Mouse (Mus musculus): ENCODE measurements around the gene Gpr146. TPM values are rescaled to one million over a fixed set of nuclear protein-coding genes. Genes with fewer than 3 reads are reported as not detected.

Gpr146 gene
- polyA plus RNA-seq, 1 experiment from 2014 or later, result 13.4 TPM

DNA sequence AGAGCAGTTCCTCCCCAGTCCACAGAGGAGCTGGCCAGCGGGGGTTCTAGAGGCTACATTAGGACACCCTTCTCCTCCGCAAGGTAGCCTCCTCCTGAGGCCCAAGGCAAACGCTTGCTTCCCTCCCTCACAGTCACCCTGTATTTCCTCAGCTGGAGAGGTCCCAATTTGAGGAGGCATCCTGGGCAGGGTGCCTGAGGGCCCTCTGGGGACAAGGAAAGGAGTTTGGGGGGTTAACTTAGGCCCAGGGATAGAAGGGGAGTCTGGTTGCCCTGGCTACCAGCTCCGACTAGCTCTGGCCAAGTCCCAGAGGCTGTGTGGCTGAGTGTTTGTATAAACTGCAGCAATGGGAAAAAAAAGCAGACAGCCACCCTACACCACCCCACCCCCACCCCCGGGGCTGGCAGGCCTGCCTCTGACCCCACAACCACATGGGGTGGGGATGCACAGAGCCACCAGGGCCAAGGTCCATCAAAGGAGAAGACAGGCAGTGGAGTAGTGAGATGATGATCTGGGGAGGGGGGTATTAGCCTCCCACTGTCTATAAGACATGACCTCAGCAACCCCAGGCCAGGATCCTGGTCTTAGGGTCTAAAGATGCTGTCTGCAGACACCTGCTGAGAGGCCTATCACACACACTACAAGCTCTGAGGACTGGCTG lies 12.5 kb upstream of the Gpr146 start:
- peak overlapping the region; percentile 32 for H3K4me2 ChIP-seq
- no peak overlapping the region; the same call in 1 of the 2 replicates for H3K9ac ChIP-seq (ENCODE audit: low read depth, low read length)
- H3K4me1 ChIP-seq (replicated peaks; ENCODE audit: control insufficient read depth, insufficient read depth, low read length), result peaks cover 50% of the 10 kb centered on the region
- no peak overlapping the region for H3K4me3 ChIP-seq (ENCODE audit: low read depth, low read length)
- peak overlapping the region; percentile 66 for H3K27ac ChIP-seq (ENCODE audit: low read depth, low read length)
- H3K9me3 ChIP-seq (ENCODE audit: control insufficient read depth, low read length), result no peaks in the 10 kb centered on the region
- no peaks in the 10 kb centered on the region for H3K36me3 ChIP-seq (ENCODE audit: control insufficient read depth, insufficient read depth, low read length)
- DNase-seq (ENCODE audit: low spot score) (no peak), ATAC-seq (replicated peaks; ENCODE audit: low FRiP score) (peak; percentile 21; the same call in 1 of the 2 replicates)
- 40% methylated on average over 5 of the region's 5 CpGs for WGBS
- no peaks in the 10 kb centered on the region for H3K27me3 ChIP-seq (replicated peaks; ENCODE audit: control insufficient read depth, insufficient read depth, low read length)

GRCm38 (mm10) chr5:139365827-139366226 lies 11.7 kb upstream of the Gpr146 start:
- DNase-seq (ENCODE audit: low spot score) (no peak), ATAC-seq (replicated peaks; ENCODE audit: low FRiP score) (no peak)
- WGBS, result 46% methylated on average over 1 of the region's 1 CpGs
- H3K9me3 ChIP-seq (ENCODE audit: control insufficient read depth, low read length), result no peaks in the 10 kb centered on the region
- no peak overlapping the region for H3K4me3 ChIP-seq (ENCODE audit: low read depth, low read length)
- peaks cover 58% of the 10 kb centered on the region for H3K4me1 ChIP-seq (replicated peaks; ENCODE audit: control insufficient read depth, insufficient read depth, low read length)
- no peak overlapping the region for H3K4me2 ChIP-seq
- H3K27ac ChIP-seq (ENCODE audit: low read depth, low read length), result peak overlapping the region; percentile 66
- H3K9ac ChIP-seq (ENCODE audit: low read depth, low read length), result no peak overlapping the region
- H3K27me3 ChIP-seq (replicated peaks; ENCODE audit: control insufficient read depth, insufficient read depth, low read length), result no peaks in the 10 kb centered on the region
- no peaks in the 10 kb centered on the region for H3K36me3 ChIP-seq (ENCODE audit: control insufficient read depth, insufficient read depth, low read length)

DNA sequence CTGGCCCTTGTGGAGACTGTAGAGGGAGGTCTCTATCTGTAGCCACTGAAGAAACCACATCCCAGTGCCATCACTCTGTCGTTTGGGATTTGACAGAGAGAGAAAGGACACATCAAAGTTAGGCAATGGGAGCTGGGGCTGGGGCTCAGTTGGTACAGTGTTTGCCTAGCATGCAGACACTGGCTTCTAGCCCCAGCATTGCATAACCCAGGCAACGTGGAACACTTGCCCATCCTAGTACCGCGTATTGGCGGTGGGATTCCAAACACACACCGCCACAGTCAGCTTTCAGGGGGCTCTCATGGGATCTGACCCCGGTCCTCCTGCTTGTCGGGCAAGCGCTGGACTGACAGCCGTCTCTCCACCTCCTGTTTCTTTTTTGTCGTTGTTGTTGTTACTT lies 11.0 kb upstream of the Gpr146 start:
- H3K4me3 ChIP-seq (ENCODE audit: low read depth, low read length), result no peak overlapping the region
- ATAC-seq (replicated peaks; ENCODE audit: low FRiP score) (no peak), DNase-seq (ENCODE audit: low spot score) (no peak)
- no peak overlapping the region for H3K4me2 ChIP-seq
- no peaks in the 10 kb centered on the region for H3K36me3 ChIP-seq (ENCODE audit: control insufficient read depth, insufficient read depth, low read length)
- no peaks in the 10 kb centered on the region for H3K27me3 ChIP-seq (replicated peaks; ENCODE audit: control insufficient read depth, insufficient read depth, low read length)
- no peaks in the 10 kb centered on the region for H3K9me3 ChIP-seq (ENCODE audit: control insufficient read depth, low read length)
- no peak overlapping the region; the same call in 1 of the 2 replicates for H3K9ac ChIP-seq (ENCODE audit: low read depth, low read length)
- H3K4me1 ChIP-seq (replicated peaks; ENCODE audit: control insufficient read depth, insufficient read depth, low read length), result peaks cover 64% of the 10 kb centered on the region
- peak overlapping the region; percentile 66 for H3K27ac ChIP-seq (ENCODE audit: low read depth, low read length)
- WGBS, result 70% methylated on average over 11 of the region's 11 CpGs

DNA sequence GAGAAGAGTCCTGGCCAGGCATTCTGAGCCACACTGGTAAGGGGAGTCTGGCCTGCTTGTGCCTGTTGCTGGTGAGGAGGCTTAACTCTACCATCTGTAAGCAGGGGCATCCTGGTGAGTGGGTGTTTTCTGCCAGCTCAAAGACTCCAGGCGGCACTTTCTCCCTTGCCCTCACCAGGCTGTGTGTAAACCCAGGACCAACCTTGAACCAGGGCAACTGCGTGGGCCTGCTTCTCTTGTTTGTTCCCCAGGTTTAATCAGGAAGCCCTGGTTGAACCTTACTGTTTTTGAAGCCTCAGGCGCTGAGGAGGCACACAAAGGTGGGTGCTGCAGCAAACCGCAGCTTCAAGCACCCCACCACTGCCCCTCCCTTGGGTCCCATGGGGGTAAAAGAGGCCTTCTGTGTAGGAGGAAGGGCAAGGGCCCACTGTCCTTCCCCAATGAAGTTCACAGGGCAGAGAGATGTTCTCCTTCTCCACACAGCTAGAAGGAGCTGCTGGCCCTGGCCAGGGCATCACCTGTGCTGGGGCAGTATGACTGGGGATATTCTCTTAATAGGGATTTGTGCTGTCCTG lies 9.5 kb upstream of the Gpr146 start:
- no peak for DNase-seq (ENCODE audit: low spot score)

GRCm38 (mm10) chr5:139368638-139369320 lies 8.7 kb upstream of the Gpr146 start:
- DNase-seq (ENCODE audit: low spot score) (no peak), ATAC-seq (replicated peaks; ENCODE audit: low FRiP score) (no peak)
- H3K4me1 ChIP-seq (replicated peaks; ENCODE audit: control insufficient read depth, insufficient read depth, low read length), result peaks cover 79% of the 10 kb centered on the region
- 0 out of 2 replicates have a peak overlapping the region, but pooled peaks have one; percentile 20 for H3K9ac ChIP-seq (ENCODE audit: low read depth, low read length)
- no peaks in the 10 kb centered on the region for H3K9me3 ChIP-seq (ENCODE audit: control insufficient read depth, low read length)
- H3K4me2 ChIP-seq, result no peak overlapping the region
- peak overlapping the region; percentile 39 for H3K27ac ChIP-seq (ENCODE audit: low read depth, low read length)
- WGBS, result 75% methylated on average over 11 of the region's 11 CpGs
- H3K27me3 ChIP-seq (replicated peaks; ENCODE audit: control insufficient read depth, insufficient read depth, low read length), result no peaks in the 10 kb centered on the region
- H3K4me3 ChIP-seq (ENCODE audit: low read depth, low read length), result no peak overlapping the region
- no peaks in the 10 kb centered on the region for H3K36me3 ChIP-seq (ENCODE audit: control insufficient read depth, insufficient read depth, low read length)

More for the DNA sequence above, 9.5 kb upstream of the Gpr146 start:
- WGBS, result 86% methylated on average over 4 of the region's 4 CpGs
- peak overlapping the region; percentile 39 for H3K27ac ChIP-seq (ENCODE audit: low read depth, low read length)
- H3K4me1 ChIP-seq (replicated peaks; ENCODE audit: control insufficient read depth, insufficient read depth, low read length), result peaks cover 76% of the 10 kb centered on the region
- H3K27me3 ChIP-seq (replicated peaks; ENCODE audit: control insufficient read depth, insufficient read depth, low read length), result no peaks in the 10 kb centered on the region
- ATAC-seq (replicated peaks; ENCODE audit: low FRiP score), result no peak
- H3K4me2 ChIP-seq, result no peak overlapping the region
- H3K36me3 ChIP-seq (ENCODE audit: control insufficient read depth, insufficient read depth, low read length), result no peaks in the 10 kb centered on the region
- no peaks in the 10 kb centered on the region for H3K9me3 ChIP-seq (ENCODE audit: control insufficient read depth, low read length)
- 0 out of 2 replicates have a peak overlapping the region, but pooled peaks have one; percentile 8 for H3K9ac ChIP-seq (ENCODE audit: low read depth, low read length)
- no peak overlapping the region for H3K4me3 ChIP-seq (ENCODE audit: low read depth, low read length)

GRCm38 (mm10) chr5:139370336-139370735 lies 7.2 kb upstream of the Gpr146 start:
- no peaks in the 10 kb centered on the region for H3K9me3 ChIP-seq (ENCODE audit: control insufficient read depth, low read length)
- ATAC-seq (replicated peaks; ENCODE audit: low FRiP score) (no peak), DNase-seq (ENCODE audit: low spot score) (no peak)
- H3K4me3 ChIP-seq (ENCODE audit: low read depth, low read length), result peak overlapping the region; percentile 67; the same call in 1 of the 2 replicates
- 73% methylated on average over 6 of the region's 6 CpGs for WGBS
- H3K4me2 ChIP-seq, result peak overlapping the region; percentile 97
- peaks cover 79% of the 10 kb centered on the region for H3K4me1 ChIP-seq (replicated peaks; ENCODE audit: control insufficient read depth, insufficient read depth, low read length)
- no peaks in the 10 kb centered on the region for H3K36me3 ChIP-seq (ENCODE audit: control insufficient read depth, insufficient read depth, low read length)
- peak overlapping the region; percentile 97; the same call in 1 of the 2 replicates for H3K9ac ChIP-seq (ENCODE audit: low read depth, low read length)
- H3K27ac ChIP-seq (ENCODE audit: low read depth, low read length), result peak overlapping the region; percentile 93
- H3K27me3 ChIP-seq (replicated peaks; ENCODE audit: control insufficient read depth, insufficient read depth, low read length), result no peaks in the 10 kb centered on the region

GRCm38 (mm10) chr5:139371118-139371517 lies 6.4 kb upstream of the Gpr146 start:
- Histone ChIP-seq H3K4me1 (replicated peaks; ENCODE audit: control insufficient read depth, insufficient read depth, low read length) (peaks cover 83% of the 10 kb centered on the region), H3K4me3 (ENCODE audit: low read depth, low read length) (peak overlapping the region; percentile 67), H3K9ac (ENCODE audit: low read depth, low read length) (peak overlapping the region; percentile 97), H3K27ac (ENCODE audit: low read depth, low read length) (peak overlapping the region; percentile 93), H3K4me2 (peak overlapping the region; percentile 97), H3K27me3 (replicated peaks; ENCODE audit: control insufficient read depth, insufficient read depth, low read length) (no peaks in the 10 kb centered on the region), H3K36me3 (ENCODE audit: control insufficient read depth, insufficient read depth, low read length) (no peaks in the 10 kb centered on the region), H3K9me3 (ENCODE audit: control insufficient read depth, low read length) (no peaks in the 10 kb centered on the region)
- WGBS, result 51% methylated on average over 5 of the region's 5 CpGs
- no peak for ATAC-seq (replicated peaks; ENCODE audit: low FRiP score)
- DNase-seq (ENCODE audit: low spot score), result no peak

DNA sequence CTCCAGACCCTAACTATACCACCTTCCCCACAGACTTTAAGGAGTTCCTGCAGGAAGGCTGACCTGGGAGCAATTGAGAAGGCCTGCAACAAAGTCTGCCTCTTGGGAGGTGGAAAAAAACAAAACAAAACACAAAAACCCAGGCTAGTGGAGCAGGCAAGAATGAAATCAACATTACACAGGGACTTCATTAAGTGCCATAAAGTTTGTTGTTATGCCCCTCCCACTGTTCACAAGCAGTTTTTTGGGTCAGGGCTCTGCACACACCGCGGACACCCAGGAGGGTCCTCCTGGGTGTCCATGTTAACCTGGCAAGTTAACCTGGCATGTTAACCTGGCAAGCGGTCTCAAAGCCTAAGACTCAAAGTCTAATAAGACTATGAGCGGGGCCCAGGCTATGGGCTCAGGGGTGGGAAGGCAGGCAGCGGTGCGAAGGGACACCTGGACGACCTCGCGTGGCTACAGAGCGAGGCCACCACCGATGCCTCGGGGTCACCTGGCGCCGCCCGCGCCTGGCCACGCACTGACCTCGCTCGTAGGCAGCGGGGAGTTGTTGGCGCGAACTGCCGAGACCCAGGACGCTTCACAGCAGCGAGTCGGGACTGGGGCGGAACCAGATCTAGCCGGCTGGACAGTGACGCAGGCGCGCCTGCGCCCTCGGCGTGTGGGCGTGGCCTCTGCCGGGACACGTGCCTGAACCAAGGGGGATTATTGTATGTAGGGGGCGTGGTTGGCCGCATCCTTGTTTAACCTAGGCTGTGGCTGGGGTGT lies 5.7 kb upstream of the Gpr146 start:
- peak overlapping the region; percentile 97 for H3K9ac ChIP-seq (ENCODE audit: low read depth, low read length)

More for the DNA sequence above, 5.7 kb upstream of the Gpr146 start:
- ATAC-seq (replicated peaks; ENCODE audit: low FRiP score) (peak; percentile 89), DNase-seq (ENCODE audit: low spot score) (peak; percentile 94)
- Histone ChIP-seq H3K27me3 (replicated peaks; ENCODE audit: control insufficient read depth, insufficient read depth, low read length) (no peaks in the 10 kb centered on the region), H3K4me2 (peak overlapping the region; percentile 97), H3K36me3 (ENCODE audit: control insufficient read depth, insufficient read depth, low read length) (no peaks in the 10 kb centered on the region), H3K9me3 (ENCODE audit: control insufficient read depth, low read length) (no peaks in the 10 kb centered on the region), H3K4me3 (ENCODE audit: low read depth, low read length) (peak overlapping the region; percentile 67), H3K27ac (ENCODE audit: low read depth, low read length) (peak overlapping the region; percentile 93), H3K4me1 (replicated peaks; ENCODE audit: control insufficient read depth, insufficient read depth, low read length) (peaks cover 83% of the 10 kb centered on the region)
- 2% methylated on average over 39 of the region's 39 CpGs for WGBS
